ENCODE assay signal across 17 mouse cellular contexts in the genomic region with DNA sequence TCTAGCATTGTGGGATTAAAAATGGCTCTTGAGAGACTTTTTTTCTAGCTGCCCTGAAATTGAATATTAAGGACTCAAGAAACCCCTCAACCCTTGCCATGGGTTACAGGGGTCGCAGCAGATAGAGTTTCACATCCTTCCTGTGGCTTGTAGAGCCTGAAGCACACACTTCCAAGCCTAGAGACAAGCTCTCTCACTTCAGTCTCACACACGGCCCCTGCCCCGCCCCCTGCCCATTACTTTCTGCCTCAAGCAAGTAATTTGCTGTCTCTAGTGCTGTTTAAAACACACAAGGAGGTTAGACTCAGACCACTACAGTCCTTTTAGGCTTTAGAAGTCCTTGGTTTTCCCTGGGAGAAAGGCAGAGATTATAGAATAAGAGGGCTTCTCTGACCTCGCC. TPM values are rescaled to one million over a fixed set of nuclear protein-coding genes. Genes with fewer than 3 reads are reported as not detected.
"Had no signal": no experiment of that assay in that cellular context is flagged by ENCODE, and none has a peak within 500 bp of the region (broad histone marks: within the 10 kb centered on the region; RNA-seq: fewer than 3 reads in every experiment).

No protein-coding gene starts in this region.

- H3K36me3 ChIP-seq: limb, embryonic 13.5 days; midbrain, embryonic 12.5 days; neural tube, embryonic 15.5 days; stomach, embryonic 15.5 days had no signal

- H3K27me3 ChIP-seq: stomach, embryonic 15.5 days had no signal

- H3K9ac ChIP-seq: limb, embryonic 13.5 days; liver, embryonic 14.5 days; midbrain, embryonic 12.5 days; neural tube, embryonic 15.5 days; stomach, embryonic 15.5 days had no signal

- H3K4me2 ChIP-seq: limb, embryonic 13.5 days; midbrain, embryonic 12.5 days; neural tube, embryonic 15.5 days; stomach, embryonic 15.5 days had no signal

- DNase-seq: kidney, adult 11 months; left cerebral cortex, postnatal 4 days; lung, adult 18-20 months; spleen, adult 18-20 months; thymus, postnatal 36 days had no signal

- H3K4me3 ChIP-seq: limb, embryonic 13.5 days; midbrain, embryonic 12.5 days; neural tube, embryonic 15.5 days; stomach, embryonic 15.5 days had no signal

- H3K27ac ChIP-seq: limb, embryonic 13.5 days; liver, embryonic 14.5 days; midbrain, embryonic 12.5 days; neural tube, embryonic 15.5 days; stomach, embryonic 15.5 days had no signal

- H3K4me1 ChIP-seq: stomach, embryonic 15.5 days had no signal

- H3K9me3 ChIP-seq: limb, embryonic 13.5 days; midbrain, embryonic 12.5 days; neural tube, embryonic 15.5 days; stomach, embryonic 15.5 days had no signal

- ATAC-seq: midbrain, embryonic 16.5 days had no signal

RNA-seq across cellular contexts. Expression of a gene that starts 1.7 kb away (rescaled TPM):
- total RNA-seq: layer of hippocampus, postnatal 14 days; liver, adult 2 months; megakaryocyte-erythroid progenitor cell, adult 5-6 weeks had no signal
- polyA plus RNA-seq: large intestine, adult 2 months; liver, adult 2 months; liver, embryonic 14.5 days; lung, embryonic 16.5 days; midbrain, embryonic 16.5 days; stomach, embryonic 15.5 days; thymus, postnatal 0 days had no signal
